Mouse (Mus musculus) spleen, adult 2 months (tissue): ENCODE results near the gene Tes3-ps. TPM values are rescaled to one million over a fixed set of nuclear protein-coding genes. Genes with fewer than 3 reads are reported as not detected.

ENCODE experiments used
- DNase-seq, 2 experiments: peaks; one replicate each; pipeline versions ENCODE4 v3.0.0 to v3.0.0-alpha.2; 2012 to 2021; ENCODE audit warnings: low spot score in 2 of 2, low read depth in 1 of 2
- H3K27ac ChIP-seq: fragments of 200-500 bp; 2 replicates; pipeline ENCODE4 v1.5.1; 2012; ENCODE audit warnings: low read length, inconsistent platforms; ENCODE audit not compliant: insufficient read depth
- H3K27me3 ChIP-seq: fragments of 200-500 bp; 2 replicates; pipeline ENCODE4 v1.6.1; 2012; ENCODE audit warnings: mild to moderate bottlenecking, moderate library complexity, low read length, inconsistent platforms; ENCODE audit not compliant: control insufficient read depth, insufficient read depth
- H3K36me3 ChIP-seq: fragments of 200-500 bp; 2 replicates; pipeline ENCODE4 v1.6.1; 2012; ENCODE audit warnings: mild to moderate bottlenecking, low read length, inconsistent platforms; ENCODE audit not compliant: control insufficient read depth, insufficient read depth
- H3K4me1 ChIP-seq: fragments of 200-500 bp; 2 replicates; pipeline ENCODE4 v1.6.1; 2011; ENCODE audit warnings: inconsistent platforms; ENCODE audit not compliant: control insufficient read depth, insufficient read depth, insufficient read length
- H3K4me3 ChIP-seq: fragments of 200-500 bp; 2 replicates; pipeline ENCODE4 v1.5.1; 2011; ENCODE audit warnings: mild to moderate bottlenecking, inconsistent platforms; ENCODE audit not compliant: insufficient read depth, insufficient read length; ENCODE audit errors: extremely low read depth
- CTCF ChIP-seq: fragments of 200-500 bp; IDR thresholded peaks from 2 replicates; pipeline ENCODE4 v1.5.1; 2011; ENCODE audit warnings: mild to moderate bottlenecking, inconsistent platforms; ENCODE audit not compliant: insufficient read depth, insufficient read length, insufficient replicate concordance; ENCODE audit errors: extremely low read depth
- POLR2A ChIP-seq: fragments of 200-500 bp; IDR thresholded peaks from 2 replicates; pipeline ENCODE4 v1.6.1; 2011; ENCODE audit warnings: low read depth, low read length, inconsistent platforms
- WGBS: fragments of 180-500 bp; shearing (Covaris S2); methylation state at CpG from one replicate; pipeline ENCODE4 v1.1.7; 2018; 5-methylcytosine and 5-hydroxymethylcytosine counted together
- polyA plus RNA-seq: library from polyadenylated mRNA; depleted of rRNA; stranded (reverse); fragments of >200 nt; gene quantifications from 2 replicates; pipeline ENCODE4 v1.2.3, GENCODE M21; 2012

Tes3-ps gene
- polyA plus RNA-seq, 1 experiment: not detected

- no peak overlapping the region for H3K27ac ChIP-seq
- H3K36me3 ChIP-seq: no peaks in the 10 kb centered on the region
- H3K27me3 ChIP-seq: no peaks in the 10 kb centered on the region
- H3K4me1 ChIP-seq: no peaks in the 10 kb centered on the region
- 92% methylated on average over 5 of the region's 5 CpGs for WGBS
- TF ChIP-seq POLR2A: no peak
- no peak for TF ChIP-seq CTCF
- H3K4me3 ChIP-seq: no peak overlapping the region
- no peak for DNase-seq
Observed at GRCm38 (mm10) chr13:49485388-49485787, 7.7 kb upstream of the Tes3-ps start.

DNA sequence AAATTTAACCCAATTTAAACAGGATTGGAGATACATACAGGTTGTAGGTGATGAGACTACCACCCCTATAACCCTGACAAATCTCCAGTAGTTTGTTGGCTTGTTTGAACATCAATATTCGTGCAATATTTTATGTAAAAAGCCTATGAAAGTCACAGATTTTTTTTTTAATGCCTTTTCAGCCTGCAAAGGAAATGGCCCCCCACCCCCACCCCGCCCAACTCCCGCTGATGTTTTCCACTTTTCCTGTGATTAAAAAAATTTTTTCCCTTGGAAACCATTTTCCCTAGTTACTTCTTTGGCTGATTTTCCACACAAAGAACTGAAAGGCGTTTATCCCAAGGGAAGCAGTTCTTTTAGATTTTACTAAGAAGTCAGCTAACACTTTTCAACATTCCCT is 11.4 kb downstream of the Tes3-ps start, which contains the start of gene Ecm2:
TSS of gene Ecm2 (plus strand) at position 301 of the 400 bp plus-strand sequence.
- H3K27me3 ChIP-seq: no peaks in the 10 kb centered on the region
- 43% methylated on average over 4 of the region's 4 CpGs for WGBS
- H3K27ac ChIP-seq: no peak within 1 kb of the TSS
- no peaks in the 10 kb centered on the region for H3K36me3 ChIP-seq
- no peaks in the 10 kb centered on the region for H3K4me1 ChIP-seq
- TF ChIP-seq POLR2A (no peak), CTCF (no peak)
- no peak for DNase-seq
- no peak within 1 kb of the TSS; the same call in 1 of the 2 replicates for H3K4me3 ChIP-seq

GRCm38 (mm10) chr13:49505776-49506175 is 12.7 kb downstream of the Tes3-ps start:
- Histone ChIP-seq H3K36me3 (no peaks in the 10 kb centered on the region), H3K27me3 (no peaks in the 10 kb centered on the region), H3K4me3 (no peak overlapping the region), H3K27ac (no peak overlapping the region), H3K4me1 (no peaks in the 10 kb centered on the region)
- 96% methylated on average over 4 of the region's 4 CpGs for WGBS
- DNase-seq: no peak
- TF ChIP-seq CTCF (no peak), POLR2A (no peak)

DNA sequence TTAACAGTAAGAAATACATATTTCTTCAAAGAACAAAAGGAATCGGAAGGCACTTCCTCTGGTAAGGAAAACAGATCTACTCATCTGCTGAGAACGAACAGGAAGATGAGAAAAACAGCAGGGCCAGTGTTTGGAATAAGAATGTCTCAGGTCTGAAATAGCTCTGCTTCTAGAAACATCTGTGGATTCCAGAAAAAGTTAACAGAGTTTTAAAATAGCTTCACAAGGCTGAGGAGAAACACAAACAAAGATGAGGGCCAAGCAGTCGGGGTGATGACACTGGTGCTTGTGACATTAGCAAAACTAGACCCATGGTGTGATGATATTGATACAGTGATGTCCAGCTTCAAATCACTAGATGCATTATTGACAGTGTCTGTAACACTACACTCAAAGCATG is 14.1 kb downstream of the Tes3-ps start:
- no peak for DNase-seq
- TF ChIP-seq POLR2A: no peak
- TF ChIP-seq CTCF: no peak
- WGBS: 87% methylated on average over 3 of the region's 3 CpGs
- no peak overlapping the region for H3K27ac ChIP-seq
- H3K4me1 ChIP-seq: no peaks in the 10 kb centered on the region
- H3K27me3 ChIP-seq: no peaks in the 10 kb centered on the region
- H3K36me3 ChIP-seq: no peaks in the 10 kb centered on the region
- H3K4me3 ChIP-seq: no peak overlapping the region

DNA sequence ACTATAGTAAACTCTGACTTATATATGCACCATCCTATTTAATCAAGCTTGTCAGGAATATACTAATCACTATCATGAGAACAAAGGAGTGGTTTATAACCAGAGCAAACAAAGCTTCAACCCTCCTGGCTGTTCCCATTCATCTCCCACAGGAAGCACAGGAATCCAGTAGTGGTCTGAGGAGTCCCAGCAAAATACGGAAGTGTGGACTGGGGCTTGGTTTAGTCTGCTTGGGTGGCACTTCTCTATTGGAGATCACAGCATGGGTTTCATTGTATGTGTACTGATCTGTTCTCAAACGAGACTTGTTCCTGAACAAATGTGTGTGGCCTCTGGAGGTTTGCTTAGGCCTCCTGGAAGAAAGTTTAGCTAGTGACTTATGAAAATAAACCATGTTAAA is 25.6 kb downstream of the Tes3-ps start:
- Histone ChIP-seq H3K36me3 (no peaks in the 10 kb centered on the region), H3K27me3 (no peaks in the 10 kb centered on the region), H3K27ac (no peak overlapping the region), H3K4me1 (no peaks in the 10 kb centered on the region), H3K4me3 (no peak overlapping the region)
- DNase-seq: no peak
- no peak for TF ChIP-seq CTCF
- TF ChIP-seq POLR2A: no peak
- 54% methylated on average over 2 of the region's 2 CpGs for WGBS

DNA sequence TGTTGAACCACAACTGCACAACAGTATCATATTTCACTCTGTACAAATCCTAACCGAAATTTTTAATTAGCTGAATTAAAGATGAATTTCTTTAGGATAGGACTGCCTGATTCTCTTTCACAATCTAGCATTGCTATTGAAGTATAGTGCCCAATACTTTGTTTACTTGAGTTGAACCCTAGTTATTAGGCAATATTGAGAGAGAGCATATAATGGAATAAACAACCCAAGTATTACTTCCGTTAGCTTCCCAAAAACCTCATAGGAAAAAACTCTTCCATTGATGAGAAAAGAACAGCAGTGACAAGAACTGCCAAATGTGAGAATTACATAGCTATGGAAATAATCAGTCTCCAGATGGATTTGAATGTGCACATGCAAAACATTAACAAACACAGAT is 33.1 kb downstream of the Tes3-ps start:
- H3K4me1 ChIP-seq: no peaks in the 10 kb centered on the region
- 94% methylated on average over 2 of the region's 2 CpGs for WGBS
- no peak overlapping the region for H3K27ac ChIP-seq
- no peak overlapping the region for H3K4me3 ChIP-seq
- DNase-seq: no peak
- no peaks in the 10 kb centered on the region for H3K36me3 ChIP-seq
- H3K27me3 ChIP-seq: no peaks in the 10 kb centered on the region
- TF ChIP-seq POLR2A: no peak
- TF ChIP-seq CTCF: no peak

- Histone ChIP-seq H3K27me3 (no peaks in the 10 kb centered on the region), H3K36me3 (no peaks in the 10 kb centered on the region), H3K27ac (no peak overlapping the region), H3K4me1 (no peaks in the 10 kb centered on the region), H3K4me3 (no peak overlapping the region)
- 98% methylated on average over 4 of the region's 4 CpGs for WGBS
- no peak for TF ChIP-seq POLR2A
- TF ChIP-seq CTCF: no peak
- no peak for DNase-seq
Observed at GRCm38 (mm10) chr13:49530636-49531035, 37.5 kb downstream of the Tes3-ps start.
